Mouse (Mus musculus) stomach, embryonic 14.5 days (tissue): ENCODE measurements around the gene Plekhh3. TPM values are rescaled to one million over a fixed set of nuclear protein-coding genes. Genes with fewer than 3 reads are reported as not detected.
"Not testable (repeated sequence)": the region's sequence is repeated elsewhere in the genome, so short reads cannot be mapped to it uniquely, and the experiment has no call there.

Source experiments
- ATAC-seq: fragments of 200-750 bp; cut with Nextera tagmentation; 2 replicates; pipeline ENCODE4 v1.8.0; 2017; ENCODE audit warnings: low read depth, moderate TSS enrichment; ENCODE audit not compliant: insufficient number of reproducible peaks, insufficient read depth, low FRiP score
- H3K27ac ChIP-seq: fragments of 300-500 bp; sonication (generic); 2 replicates; pipeline ENCODE4 v1.5.1; 2014; ENCODE audit warnings: mild to moderate bottlenecking, low read length, moderate library complexity, mixed read lengths
- H3K27me3 ChIP-seq: fragments of 300-500 bp; sonication (generic); 2 replicates; pipeline ENCODE4 v1.6.1; 2014; ENCODE audit warnings: low read length, control low read depth, mixed read lengths; ENCODE audit not compliant: control insufficient read depth, insufficient read depth
- H3K36me3 ChIP-seq: fragments of 300-500 bp; sonication (generic); 2 replicates; pipeline ENCODE4 v1.6.1; 2014; ENCODE audit warnings: mild to moderate bottlenecking, control low read depth, low read length, moderate library complexity, mixed read lengths; ENCODE audit not compliant: control insufficient read depth, insufficient read depth
- H3K4me1 ChIP-seq: fragments of 300-500 bp; sonication (generic); 2 replicates; pipeline ENCODE4 v1.6.1; 2014; ENCODE audit warnings: low read length, control low read depth, mixed read lengths; ENCODE audit not compliant: control insufficient read depth, insufficient read depth
- H3K4me2 ChIP-seq: fragments of 300-500 bp; sonication (generic); replicated peaks from 2 replicates; pipeline ENCODE4 v1.6.1; 2014; ENCODE audit warnings: low read depth, low read length, control low read depth
- H3K4me3 ChIP-seq: fragments of 300-500 bp; sonication (generic); 2 replicates; pipeline ENCODE4 v1.5.1; 2014; ENCODE audit warnings: low read depth, low read length, control low read depth
- H3K9ac ChIP-seq: fragments of 300-500 bp; sonication (generic); replicated peaks from 2 replicates; pipeline ENCODE4 v1.6.1; 2014; ENCODE audit warnings: low read depth, mild to moderate bottlenecking, control low read depth, low read length, moderate library complexity, mixed read lengths
- H3K9me3 ChIP-seq: fragments of 300-500 bp; sonication (generic); 2 replicates; pipeline ENCODE4 v1.6.1; 2016; ENCODE audit warnings: low read depth, low read length, control low read depth; ENCODE audit not compliant: control insufficient read depth
- WGBS: fragments of 180-500 bp; shearing (Covaris S2); extraction: QIAGEN DNeasy Blood & Tissue Kit; methylation state at CpG from one replicate; pipeline ENCODE4 v1.1.7; 2014; 5-methylcytosine and 5-hydroxymethylcytosine counted together
- polyA plus RNA-seq: library from polyadenylated mRNA; unstranded; fragments of >200 nt; fragmentation: Nextera tagmentation; extraction: Ambion mirVana; gene quantifications from 2 replicates; pipeline ENCODE4 v1.2.1, GENCODE M21; 2014

Gene Plekhh3
- polyA plus RNA-seq, 1 experiment from 2014 or later: 26.0 TPM

DNA sequence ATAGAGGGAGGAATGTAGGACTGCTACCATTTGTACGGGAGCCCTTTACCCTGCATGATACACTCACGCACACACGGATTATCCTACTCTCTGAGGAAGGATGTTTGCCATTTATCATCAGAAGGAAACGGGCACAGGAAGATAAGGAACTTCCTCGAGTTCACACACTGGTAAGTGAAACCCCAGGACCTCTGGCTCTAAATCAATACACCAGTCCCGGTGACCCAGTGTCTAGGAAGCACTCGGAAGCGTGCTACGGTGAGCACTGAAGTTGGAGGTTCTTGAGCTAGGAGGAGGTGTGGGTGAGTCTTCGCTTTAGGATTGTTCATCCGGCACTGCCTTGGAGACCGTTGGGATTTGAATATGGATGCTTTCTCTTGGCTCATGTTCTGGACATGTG lies 38.1 kb downstream of the Plekhh3 start:
- H3K9ac ChIP-seq: no peak overlapping the region
- no peak overlapping the region for H3K27ac ChIP-seq
- no peak overlapping the region for H3K4me3 ChIP-seq
- H3K36me3 ChIP-seq: no peaks in the 10 kb centered on the region
- peaks cover 5% of the 10 kb centered on the region; the same call in 1 of the 2 replicates for H3K4me1 ChIP-seq
- H3K9me3 ChIP-seq: no peaks in the 10 kb centered on the region
- WGBS: 51% methylated on average over 12 of the region's 12 CpGs
- no peaks in the 10 kb centered on the region for H3K27me3 ChIP-seq
- no peak for ATAC-seq
- no peak overlapping the region for H3K4me2 ChIP-seq

DNA sequence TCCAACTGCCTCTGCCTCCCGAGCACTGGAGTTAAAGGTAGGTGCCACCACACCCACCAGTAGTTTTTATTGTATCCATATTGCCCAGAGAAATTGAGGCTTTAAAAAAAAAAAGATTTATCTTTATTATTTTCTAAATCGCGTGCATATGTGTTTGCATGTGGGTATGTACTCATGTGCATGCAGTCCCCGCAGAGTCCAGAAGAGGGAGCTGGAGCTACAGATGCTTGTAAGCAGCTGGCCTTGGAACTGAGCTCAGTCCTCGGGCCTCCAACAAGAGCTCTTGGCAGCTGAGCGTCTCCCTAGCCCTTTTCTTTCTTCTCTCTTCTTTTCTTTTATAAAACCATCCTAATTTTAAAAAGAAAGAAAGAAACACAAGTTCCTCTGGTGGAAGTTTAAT lies 39.5 kb downstream of the Plekhh3 start:
- no peak for ATAC-seq
- 92% methylated on average over 6 of the region's 6 CpGs for WGBS

DNA sequence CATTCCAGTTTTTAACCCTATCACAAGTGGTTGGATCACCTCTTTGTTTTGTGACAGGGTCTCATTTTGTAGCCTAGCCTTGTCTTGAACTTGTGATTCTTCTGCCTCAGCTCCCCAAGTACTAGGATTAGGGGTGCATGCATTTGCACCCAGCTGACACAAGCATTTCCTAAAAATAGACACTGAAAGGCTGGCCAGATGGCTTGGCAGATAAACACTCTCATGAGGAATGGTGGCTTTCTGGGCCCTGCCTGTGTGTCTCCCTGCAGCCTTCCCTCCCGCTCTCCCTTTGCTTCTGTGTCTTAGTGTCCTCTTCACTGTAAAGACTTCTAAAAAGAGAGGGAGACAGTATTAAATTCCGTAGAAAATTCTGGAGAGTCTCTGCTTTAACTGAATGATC lies 40.0 kb downstream of the Plekhh3 start:
- no peak overlapping the region for H3K27ac ChIP-seq
- no peak for ATAC-seq
- H3K9ac ChIP-seq: no peak overlapping the region
- no peak overlapping the region for H3K4me2 ChIP-seq
- peaks cover 5% of the 10 kb centered on the region; the same call in 1 of the 2 replicates for H3K4me1 ChIP-seq
- no peak overlapping the region for H3K4me3 ChIP-seq
- no peaks in the 10 kb centered on the region for H3K27me3 ChIP-seq
- no peaks in the 10 kb centered on the region for H3K9me3 ChIP-seq
- peaks cover 5% of the 10 kb centered on the region; the same call in 1 of the 2 replicates for H3K36me3 ChIP-seq
- 83% methylated on average over 2 of the region's 2 CpGs for WGBS

More for the DNA sequence above, 39.5 kb downstream of the Plekhh3 start:
- Histone ChIP-seq H3K27ac (no peak overlapping the region), H3K27me3 (no peaks in the 10 kb centered on the region), H3K4me1 (peaks cover 5% of the 10 kb centered on the region; the same call in 1 of the 2 replicates), H3K9ac (no peak overlapping the region), H3K4me2 (no peak overlapping the region), H3K4me3 (no peak overlapping the region), H3K36me3 (peaks cover under 1% of the 10 kb centered on the region; the same call in 1 of the 2 replicates), H3K9me3 (no peaks in the 10 kb centered on the region)

DNA sequence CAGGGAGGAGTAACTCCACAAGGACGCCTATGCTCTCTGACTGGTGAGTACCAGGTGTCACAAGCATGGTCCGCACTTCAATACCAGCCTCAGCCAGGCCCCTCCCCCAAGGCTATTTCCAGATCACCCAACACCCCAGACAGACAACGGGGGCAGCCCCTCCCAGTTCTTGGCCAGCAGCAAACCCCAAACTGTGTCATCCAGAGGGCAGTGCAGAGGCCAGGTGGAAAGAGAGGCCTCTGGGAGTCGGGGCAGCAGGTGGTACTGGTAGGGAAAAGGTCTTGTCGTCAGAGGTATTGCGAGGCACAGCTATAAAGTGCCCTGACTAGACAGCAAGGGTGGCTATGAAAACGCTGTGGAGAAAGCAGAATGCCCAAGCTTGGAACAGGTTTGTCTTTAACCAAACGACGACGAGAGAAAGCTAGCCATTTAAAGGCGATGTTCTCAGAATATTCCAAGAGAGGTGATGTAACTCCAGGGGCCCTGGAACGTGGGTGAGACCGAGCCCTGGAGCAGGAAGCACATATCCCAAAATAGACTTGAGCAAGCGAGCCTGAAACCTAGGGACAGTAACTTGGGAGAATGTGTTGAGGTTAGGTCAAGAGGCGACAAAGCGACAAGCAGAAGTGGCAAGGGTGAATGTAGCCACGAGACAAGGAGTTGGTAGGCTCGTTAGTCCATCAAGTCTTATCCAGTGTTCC lies 40.9 kb downstream of the Plekhh3 start:
- H3K27ac ChIP-seq: no peak overlapping the region
- H3K36me3 ChIP-seq: peaks cover 9% of the 10 kb centered on the region; the same call in 1 of the 2 replicates
- H3K9me3 ChIP-seq: no peaks in the 10 kb centered on the region
- no peak overlapping the region for H3K4me2 ChIP-seq
- H3K27me3 ChIP-seq: no peaks in the 10 kb centered on the region
- ATAC-seq: no peak
- peaks cover 5% of the 10 kb centered on the region; the same call in 1 of the 2 replicates for H3K4me1 ChIP-seq
- WGBS: 45% methylated on average over 18 of the region's 18 CpGs
- H3K9ac ChIP-seq: no peak overlapping the region
- H3K4me3 ChIP-seq: no peak overlapping the region

DNA sequence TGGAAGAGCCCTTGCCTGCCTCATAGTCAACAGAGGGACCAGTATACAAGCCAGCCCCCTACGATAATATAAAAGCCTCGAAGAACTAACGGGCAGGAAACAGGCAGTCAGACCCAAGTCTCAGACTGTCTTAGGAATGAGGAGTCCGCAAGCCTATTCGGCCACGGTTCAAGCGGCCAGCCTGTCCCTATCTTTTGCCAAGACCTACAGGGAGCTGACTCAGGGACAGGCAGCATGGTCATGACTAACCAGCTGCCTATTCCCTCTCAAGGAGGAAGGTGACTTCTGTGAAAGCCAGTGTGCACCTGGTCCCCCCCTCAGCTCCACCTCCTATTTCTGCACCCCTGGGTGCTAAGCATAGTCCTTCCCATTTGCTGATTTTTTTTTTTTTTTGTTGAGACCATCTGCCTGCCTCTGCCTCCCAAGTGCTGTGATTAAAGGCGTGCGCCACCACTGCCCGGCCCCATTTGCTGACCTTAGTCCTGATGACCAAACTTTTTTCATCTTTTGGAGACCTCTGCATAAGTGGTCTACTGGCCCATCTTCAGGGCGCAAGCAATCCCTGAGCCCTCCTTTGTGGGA lies 42.1 kb downstream of the Plekhh3 start:
- no peak overlapping the region for H3K27ac ChIP-seq
- H3K4me3 ChIP-seq: no peak overlapping the region
- peaks cover 5% of the 10 kb centered on the region; the same call in 1 of the 2 replicates for H3K4me1 ChIP-seq
- peaks cover 9% of the 10 kb centered on the region; the same call in 1 of the 2 replicates for H3K36me3 ChIP-seq
- ATAC-seq: no peak
- H3K9me3 ChIP-seq: no peaks in the 10 kb centered on the region
- 90% methylated on average over 11 of the region's 11 CpGs for WGBS
- no peak overlapping the region for H3K4me2 ChIP-seq
- H3K27me3 ChIP-seq: no peaks in the 10 kb centered on the region
- no peak overlapping the region for H3K9ac ChIP-seq

DNA sequence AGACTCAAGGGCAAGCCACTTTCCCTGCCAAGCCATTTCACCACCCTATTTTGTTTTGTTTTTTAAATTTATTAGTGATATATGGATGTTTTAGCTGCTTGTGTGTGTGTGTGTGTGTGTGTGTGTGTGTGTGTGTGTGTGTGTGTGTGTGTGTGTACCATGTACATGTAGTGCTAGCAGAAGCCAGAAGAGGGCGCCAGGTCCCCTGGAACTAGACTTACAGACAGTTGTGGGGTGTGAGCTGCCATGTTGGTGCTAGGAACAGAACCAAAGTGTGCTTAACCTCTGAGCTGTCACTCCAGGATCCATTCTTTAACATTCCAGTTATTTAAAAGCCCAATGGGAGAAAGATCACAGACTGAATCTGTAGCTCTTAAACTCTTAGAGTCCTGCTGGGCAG lies 44.1 kb downstream of the Plekhh3 start:
- no peak overlapping the region for H3K4me3 ChIP-seq
- H3K9ac ChIP-seq: no peak overlapping the region
- no peak for ATAC-seq
- H3K4me2 ChIP-seq: no peak overlapping the region
- no peaks in the 10 kb centered on the region for H3K9me3 ChIP-seq
- no peak overlapping the region for H3K27ac ChIP-seq
- H3K27me3 ChIP-seq: no peaks in the 10 kb centered on the region
- WGBS: 63% methylated on average over 1 of the region's 1 CpGs
- peaks cover 5% of the 10 kb centered on the region; the same call in 1 of the 2 replicates for H3K4me1 ChIP-seq
- H3K36me3 ChIP-seq: peaks cover 12% of the 10 kb centered on the region; the same call in 1 of the 2 replicates

DNA sequence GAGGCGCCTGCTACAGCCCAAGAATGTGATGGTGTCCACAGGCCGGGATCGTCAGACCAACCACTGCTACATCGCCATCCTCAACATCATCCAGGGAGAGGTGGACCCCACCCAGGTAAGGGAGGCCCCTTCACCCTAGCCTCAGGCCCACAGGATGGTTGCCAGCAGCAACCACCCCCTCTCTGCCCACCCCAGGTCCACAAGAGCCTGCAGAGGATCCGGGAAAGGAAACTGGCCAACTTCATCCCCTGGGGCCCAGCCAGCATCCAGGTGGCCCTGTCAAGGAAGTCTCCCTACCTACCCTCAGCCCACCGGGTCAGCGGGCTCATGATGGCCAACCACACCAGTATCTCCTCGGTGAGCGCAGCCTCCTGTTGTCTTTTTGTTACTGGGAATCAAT lies 46.1 kb downstream of the Plekhh3 start:
- H3K36me3 ChIP-seq: peaks cover 12% of the 10 kb centered on the region; the same call in 1 of the 2 replicates
- H3K4me3 ChIP-seq, H3K27me3 ChIP-seq, H3K4me2 ChIP-seq, H3K27ac ChIP-seq, H3K4me1 ChIP-seq, ATAC-seq, H3K9me3 ChIP-seq, H3K9ac ChIP-seq: not testable (repeated sequence)
- 94% methylated on average over 7 of the region's 9 CpGs for WGBS

DNA sequence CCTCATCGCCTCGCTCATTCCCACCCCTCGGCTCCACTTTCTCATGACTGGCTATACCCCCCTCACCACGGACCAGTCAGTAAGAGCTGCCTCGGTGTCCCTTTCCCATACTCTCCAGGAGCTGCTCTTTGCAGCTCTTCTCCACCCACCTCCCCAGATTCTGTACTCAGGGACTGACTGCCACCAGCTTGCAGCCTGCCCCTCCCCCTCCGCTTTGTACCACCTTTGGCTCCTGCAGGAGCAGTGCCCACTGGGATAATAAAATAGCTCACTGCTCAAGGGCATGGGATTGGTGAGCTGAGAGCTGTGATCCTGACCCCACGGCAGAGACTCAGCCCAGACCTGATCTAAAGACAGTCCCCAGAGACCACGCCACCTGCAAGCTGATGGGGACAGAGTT lies 46.7 kb downstream of the Plekhh3 start:
- not testable (repeated sequence) for H3K4me1 ChIP-seq, H3K4me2 ChIP-seq, H3K27me3 ChIP-seq, ATAC-seq, H3K9ac ChIP-seq, H3K4me3 ChIP-seq, H3K9me3 ChIP-seq, H3K27ac ChIP-seq
- peaks cover 12% of the 10 kb centered on the region; the same call in 1 of the 2 replicates for H3K36me3 ChIP-seq
- WGBS: 92% methylated on average over 8 of the region's 8 CpGs
